Mouse (Mus musculus): ENCODE results near the gene Slc25a47.

GRCm38 (mm10) chr12:108809771-108810170 lies 26.1 kb upstream of the Slc25a47 start:
- TF ChIP-seq CTCF (IDR thresholded peaks at IDR 0.05; ENCODE audit: low read depth) (no peak), EP300 (optimal IDR thresholded peaks at IDR 0.05) (no peak)
